Mouse (Mus musculus) gastrocnemius, adult 2 months (tissue): ENCODE measurements around the gene Snx14. TPM values are rescaled to one million over a fixed set of nuclear protein-coding genes. Genes with fewer than 3 reads are reported as not detected.

Experiments used
- DNase-seq: peaks from one replicate; pipeline ENCODE4 v3.0.0; 2022
- H3K27ac ChIP-seq: fragments of 200-600 bp; 2 replicates; pipeline ENCODE4 v1.8.1; 2022; ENCODE audit warnings: mild to moderate bottlenecking
- H3K4me3 ChIP-seq: fragments of 200-600 bp; 2 replicates; pipeline ENCODE4 v1.8.1; 2022; ENCODE audit warnings: mild to moderate bottlenecking, moderate library complexity
- CTCF ChIP-seq: fragments of 200-600 bp; IDR thresholded peaks from 2 replicates; pipeline ENCODE4 v1.8.1; 2022; ENCODE audit warnings: antibody characterized with exemption, mild to moderate bottlenecking, moderate library complexity
- intact Hi-C: fragments of 180-260 bp; cut with DNase I; formaldehyde crosslinking; loops from one replicate; pipeline ENCODE4 v1.15.1; 2025
- total RNA-seq, 2 experiments: library from RNA; stranded (reverse); gene quantifications; 2 replicates each; pipeline ENCODE4 v1.2.3; 2021

Snx14 gene
- total RNA-seq, 2 experiments from 2014 or later: 13.1 to 17.9 TPM

GRCm38 (mm10) chr9:88379057-88379456 is 59.7 kb downstream of the Snx14 start:
- Histone ChIP-seq H3K4me3 (no peak overlapping the region), H3K27ac (no peak overlapping the region)
- DNase-seq: no peak
- intact Hi-C loops: loop anchor here (10.0 kb wide), 1 partner anchor 166 kb away; the partner anchor contains the start of gene Zfp949
- no peak for TF ChIP-seq CTCF

GRCm38 (mm10) chr9:88377483-88377882 is 61.3 kb downstream of the Snx14 start:
- no peak for DNase-seq
- Histone ChIP-seq H3K4me3 (no peak overlapping the region), H3K27ac (peak overlapping the region; percentile 66)
- intact Hi-C loops: loop anchor here (10.0 kb wide), 1 partner anchor 167 kb away; the partner anchor contains the start of gene Zfp949
- TF ChIP-seq CTCF: no peak

- Histone ChIP-seq H3K4me3 (no peak overlapping the region; the same call in 1 of the 2 replicates), H3K27ac (peak overlapping the region; percentile 68)
- no peak for DNase-seq
- no peak for TF ChIP-seq CTCF
- intact Hi-C loops: loop anchor here (5.0 to 10.0 kb wide), 2 partner anchors 46 to 172 kb away; partner anchors contain the start of genes Nt5e and Zfp949
These were observed 65.8 kb downstream of the Snx14 start for GRCm38 (mm10) chr9:88373001-88373400.

- intact Hi-C loops: loop anchor here (5.0 to 10.0 kb wide), 2 partner anchors 44 to 174 kb away; partner anchors contain the start of genes Nt5e and Zfp949
- TF ChIP-seq CTCF: no peak
- no peak overlapping the region for H3K4me3 ChIP-seq
- DNase-seq: peak; percentile 61
- peak overlapping the region; percentile 88 for H3K27ac ChIP-seq
These were observed 67.6 kb downstream of the Snx14 start for GRCm38 (mm10) chr9:88371201-88371600.

- H3K27ac ChIP-seq: peak overlapping the region; percentile 88
- no peak for TF ChIP-seq CTCF
- H3K4me3 ChIP-seq: no peak overlapping the region; the same call in 1 of the 2 replicates
- peak; percentile 59 for DNase-seq
- intact Hi-C loops: loop anchor here (5.0 to 10.0 kb wide), 2 partner anchors 42 to 175 kb away; partner anchors contain the start of genes Nt5e and Zfp949
These were observed 69.1 kb downstream of the Snx14 start for GRCm38 (mm10) chr9:88369666-88370065.

GRCm38 (mm10) chr9:88368476-88368875 is 70.3 kb downstream of the Snx14 start:
- no peak overlapping the region for H3K4me3 ChIP-seq
- intact Hi-C loops: no loop called here
- peak overlapping the region; percentile 20; the same call in 1 of the 2 replicates for H3K27ac ChIP-seq
- no peak for TF ChIP-seq CTCF
- no peak for DNase-seq

- DNase-seq: no peak
- TF ChIP-seq CTCF: no peak
- Histone ChIP-seq H3K27ac (no peak overlapping the region), H3K4me3 (no peak overlapping the region)
- intact Hi-C loops: no loop called here
These were observed 71.0 kb downstream of the Snx14 start for GRCm38 (mm10) chr9:88367751-88368150.

- DNase-seq: no peak
- no peak for TF ChIP-seq CTCF
- intact Hi-C loops: no loop called here
- Histone ChIP-seq H3K4me3 (no peak overlapping the region), H3K27ac (no peak overlapping the region)
These were observed 71.4 kb downstream of the Snx14 start for GRCm38 (mm10) chr9:88367322-88367721.

GRCm38 (mm10) chr9:88366819-88367218 is 71.9 kb downstream of the Snx14 start:
- TF ChIP-seq CTCF: no peak
- no peak overlapping the region for H3K4me3 ChIP-seq
- no peak overlapping the region for H3K27ac ChIP-seq
- no peak for DNase-seq
- intact Hi-C loops: no loop called here

GRCm38 (mm10) chr9:88366308-88366707 is 72.5 kb downstream of the Snx14 start:
- DNase-seq: no peak
- intact Hi-C loops: no loop called here
- no peak for TF ChIP-seq CTCF
- Histone ChIP-seq H3K27ac (no peak overlapping the region), H3K4me3 (no peak overlapping the region)

GRCm38 (mm10) chr9:88363102-88363501 is 75.7 kb downstream of the Snx14 start:
- no peak for DNase-seq
- TF ChIP-seq CTCF: no peak
- intact Hi-C loops: no loop called here
- no peak overlapping the region for H3K4me3 ChIP-seq
- H3K27ac ChIP-seq: no peak overlapping the region; the same call in 1 of the 2 replicates

GRCm38 (mm10) chr9:88362055-88362850 is 76.5 kb downstream of the Snx14 start:
- Histone ChIP-seq H3K4me3 (no peak overlapping the region), H3K27ac (peak overlapping the region; percentile 4; the same call in 1 of the 2 replicates)
- intact Hi-C loops: no loop called here
- peak; percentile 26; the same call in 1 of the 2 replicates for TF ChIP-seq CTCF
- DNase-seq: no peak

GRCm38 (mm10) chr9:88361211-88361909 is 77.4 kb downstream of the Snx14 start:
- DNase-seq: no peak
- TF ChIP-seq CTCF: no peak
- Histone ChIP-seq H3K27ac (peak overlapping the region; percentile 13; the same call in 1 of the 2 replicates), H3K4me3 (no peak overlapping the region)
- intact Hi-C loops: no loop called here
